Mouse (Mus musculus): ENCODE data around the gene Nrde2.

- TF ChIP-seq CTCF (conservative IDR thresholded peaks at IDR 0.05 in 1 of 2, IDR thresholded peaks at IDR 0.05 in 1 of 2; ENCODE audit: low read depth in 2 of 2, low read length in 2 of 2) (peak; percentile 69 to 82), MAZ (IDR thresholded peaks at IDR 0.05; ENCODE audit: low read depth, low read length) (no peak), RCOR1 (conservative IDR thresholded peaks at IDR 0.05; ENCODE audit: low read depth, low read length) (no peak), GABPA (IDR thresholded peaks at IDR 0.05; ENCODE audit: insufficient replicate concordance, low read depth, low read length) (no peak), IRF4 (IDR thresholded peaks at IDR 0.05; ENCODE audit: low read depth, low read length) (no peak), BHLHE40 (IDR thresholded peaks at IDR 0.05; ENCODE audit: low read depth, low read length) (no peak), USF1 (IDR thresholded peaks at IDR 0.05; ENCODE audit: low read depth, low read length) (no peak), EP300 (IDR thresholded peaks at IDR 0.05; ENCODE audit: low read length) (no peak), POLR2A (IDR thresholded peaks at IDR 0.05; ENCODE audit: low read depth, low read length) (no peak)
Observed at GRCm38 (mm10) chr12:100131655-100132054, 27.8 kb downstream of the Nrde2 start.
